Mouse (Mus musculus) right cerebral cortex, postnatal 25 days (tissue): Measurements from ENCODE around the gene Gm17606.

Source experiments
- DNase-seq: peaks from one replicate; pipeline ENCODE4 v3.0.0; 2022

Gm17606 gene

GRCm38 (mm10) chr14:54669381-54669780 lies 28.6 kb downstream of the Gm17606 start:
- DNase-seq = no peak

GRCm38 (mm10) chr14:54674317-54674716 lies 33.6 kb downstream of the Gm17606 start:
- no peak for DNase-seq

- no peak for DNase-seq
Observed at GRCm38 (mm10) chr14:54676290-54676689, 35.5 kb downstream of the Gm17606 start.

GRCm38 (mm10) chr14:54678657-54679304 lies 38.0 kb downstream of the Gm17606 start:
- DNase-seq = no peak

GRCm38 (mm10) chr14:54682396-54682795 lies 41.6 kb downstream of the Gm17606 start:
- DNase-seq = no peak

GRCm38 (mm10) chr14:54685471-54685870 lies 44.7 kb downstream of the Gm17606 start:
- DNase-seq = no peak

- DNase-seq = no peak
Observed at GRCm38 (mm10) chr14:54686063-54686521, 45.3 kb downstream of the Gm17606 start, which contains the start of gene 1700123O20Rik. Gene 1700123O20Rik (plus strand): TSS chr14:54686216.

GRCm38 (mm10) chr14:54686522-54687143 lies 45.9 kb downstream of the Gm17606 start, which contains the start of gene Acin1:
Gene Acin1 (minus strand): TSS chr14:54686931.
- DNase-seq = peak; percentile 100

GRCm38 (mm10) chr14:54687251-54687650 lies 46.5 kb downstream of the Gm17606 start:
- no peak for DNase-seq

GRCm38 (mm10) chr14:54695042-54695441 lies 54.3 kb downstream of the Gm17606 start:
- no peak for DNase-seq

- DNase-seq = no peak
Observed at GRCm38 (mm10) chr14:54696752-54697151, 56.0 kb downstream of the Gm17606 start.
